Mouse (Mus musculus): ENCODE results near the gene Stmn3. TPM values are rescaled to one million over a fixed set of nuclear protein-coding genes. Genes with fewer than 3 reads are reported as not detected.

The Stmn3 gene
- polyA plus RNA-seq, 2 experiments from 2014 or later = not detected

DNA sequence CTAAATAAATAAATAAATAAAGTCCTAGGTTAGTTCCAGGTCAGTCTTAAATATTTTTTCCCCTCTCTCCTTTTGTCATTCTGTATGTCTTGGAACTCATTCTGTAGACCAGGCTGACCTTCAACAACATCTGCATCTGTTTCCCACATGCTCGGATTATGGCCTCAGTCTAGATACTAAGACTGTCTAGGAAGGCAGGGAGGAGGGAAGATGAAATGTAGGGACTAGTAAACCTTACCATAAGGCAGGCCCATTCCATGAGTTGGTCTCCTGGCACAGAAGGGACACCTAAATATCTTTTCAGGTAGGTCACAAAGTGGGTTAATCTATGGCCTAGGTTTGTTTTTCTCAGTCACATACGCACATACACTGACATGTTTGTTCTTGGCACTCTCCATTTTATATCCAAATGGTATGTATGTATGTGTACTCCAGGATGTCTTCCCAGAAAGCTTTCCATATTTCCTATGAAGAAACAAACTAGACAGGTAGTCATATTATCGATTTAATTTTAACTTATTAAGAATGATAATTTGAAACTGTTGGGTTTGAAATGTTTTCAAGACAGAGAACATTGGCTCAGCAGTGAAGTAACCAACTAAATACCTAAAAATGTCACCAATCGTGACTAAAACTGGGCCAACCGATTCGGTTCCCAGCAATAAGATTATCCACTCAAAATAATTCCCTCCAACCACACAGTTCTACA is 27.5 kb downstream of the Stmn3 start:
- no peak for ATAC-seq

DNA sequence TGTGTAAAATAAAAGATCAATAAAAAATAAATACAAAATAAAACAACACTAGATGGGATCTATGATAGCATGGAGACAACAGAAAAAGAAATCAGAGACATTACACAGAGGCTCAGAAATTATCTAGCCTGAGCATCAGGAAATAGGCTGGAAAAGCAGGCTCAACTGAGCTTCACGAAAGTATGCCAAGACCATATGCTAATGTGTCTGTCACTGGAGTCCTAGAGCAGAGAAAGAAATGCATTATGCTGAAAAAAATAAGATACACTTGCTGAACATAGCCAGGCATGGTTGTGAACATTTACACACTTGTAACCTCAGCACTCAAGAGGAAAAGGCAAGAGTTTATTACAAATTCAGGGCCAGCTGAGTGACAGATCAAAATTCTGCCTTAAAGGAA is 34.3 kb downstream of the Stmn3 start:
- ATAC-seq = no peak

DNA sequence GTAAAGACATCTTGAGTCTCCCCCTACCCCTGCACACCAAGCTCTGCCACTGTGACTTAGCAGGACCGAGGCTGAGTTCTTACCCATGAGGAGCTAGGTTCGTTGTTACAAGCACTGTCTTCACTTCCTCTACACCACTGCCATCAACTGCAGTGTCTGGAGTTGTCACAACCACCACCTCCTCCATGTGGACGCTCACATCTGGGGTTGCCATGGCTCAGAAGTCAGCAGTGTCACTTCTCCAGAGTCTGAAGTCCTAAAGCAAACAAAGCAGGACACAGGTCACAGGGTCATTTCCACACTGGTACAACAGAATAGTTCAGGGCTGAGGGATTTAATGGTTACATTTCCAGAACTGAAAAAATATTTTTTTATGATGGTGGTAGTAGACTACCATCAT is 36.4 kb downstream of the Stmn3 start:
- no peak for ATAC-seq

DNA sequence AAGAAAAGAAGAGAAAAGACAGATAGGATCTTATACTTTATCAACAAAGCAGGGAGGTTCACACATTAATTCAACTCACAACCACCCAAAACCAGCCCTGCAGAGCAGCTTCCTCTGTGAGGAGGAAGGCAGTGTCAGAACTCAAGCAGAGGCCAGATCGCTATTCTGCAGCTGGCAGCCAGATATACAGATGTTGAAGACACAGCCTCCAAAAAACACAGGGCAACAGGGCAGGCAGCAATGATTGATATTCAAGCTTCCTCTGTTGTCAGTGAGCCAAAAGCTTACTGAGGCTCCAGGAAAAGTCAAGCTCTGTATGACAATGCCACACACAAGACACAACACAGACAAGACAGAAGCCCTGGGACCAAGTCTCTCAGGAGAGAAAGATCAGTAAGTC is 37.5 kb downstream of the Stmn3 start:
- ATAC-seq = no peak

DNA sequence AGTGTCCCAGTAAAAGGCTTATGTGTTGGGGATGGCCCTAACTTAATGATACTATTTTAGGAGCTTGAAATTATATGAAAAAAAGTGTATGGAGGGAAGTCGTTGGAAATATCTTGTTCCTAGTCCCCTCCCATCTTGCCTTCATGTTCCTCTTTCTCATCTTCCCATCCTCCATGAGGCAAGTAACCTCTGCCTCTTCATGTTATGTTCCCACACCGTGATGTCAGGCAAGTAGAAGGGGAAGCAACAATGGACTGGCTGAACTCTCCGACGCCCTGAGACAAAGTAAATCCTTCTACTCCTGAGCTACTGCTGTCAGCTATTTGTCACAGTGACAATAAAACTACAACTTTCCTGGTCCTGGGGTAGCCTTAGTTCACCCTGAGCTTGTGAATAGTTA is 39.7 kb downstream of the Stmn3 start:
- no peak for ATAC-seq

DNA sequence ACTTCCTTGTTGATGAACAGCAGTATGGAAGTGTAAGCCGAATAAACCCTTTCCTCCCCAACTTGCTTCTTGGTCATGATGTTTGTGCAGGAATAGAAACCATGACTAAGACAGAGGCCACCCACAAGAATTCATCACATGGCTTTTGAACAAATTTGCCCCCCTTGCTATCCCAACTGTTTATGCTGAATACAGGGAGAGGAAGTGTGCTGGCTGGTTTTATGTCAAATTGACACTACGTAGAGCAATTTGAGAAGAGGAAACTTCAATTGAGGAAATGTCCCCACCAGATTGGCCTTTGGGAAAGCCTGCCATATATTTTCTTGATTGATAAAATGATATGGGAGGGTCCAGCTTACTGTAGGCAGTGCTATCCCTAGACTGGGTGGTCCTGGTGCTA is 40.5 kb downstream of the Stmn3 start:
- ATAC-seq = no peak

DNA sequence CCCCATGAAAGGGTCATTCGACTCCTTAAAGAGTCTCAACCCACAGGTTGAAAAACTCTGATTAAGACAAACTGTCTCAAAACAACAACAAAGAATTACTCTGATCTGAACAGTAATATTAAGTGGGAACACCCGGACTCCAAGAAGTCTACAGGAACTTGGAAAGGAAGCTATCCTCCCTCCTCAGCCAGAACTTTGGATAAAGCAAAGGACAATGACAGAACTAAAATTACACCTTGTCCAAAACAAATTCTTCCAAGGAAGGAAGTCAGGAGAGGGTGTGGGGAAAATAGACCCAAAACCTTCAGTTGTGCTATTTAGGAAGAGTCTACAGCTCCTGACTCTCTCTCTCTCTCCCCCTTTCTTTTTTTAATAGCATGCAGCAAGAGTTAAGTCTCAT is 42.2 kb downstream of the Stmn3 start:
- no peak for ATAC-seq

DNA sequence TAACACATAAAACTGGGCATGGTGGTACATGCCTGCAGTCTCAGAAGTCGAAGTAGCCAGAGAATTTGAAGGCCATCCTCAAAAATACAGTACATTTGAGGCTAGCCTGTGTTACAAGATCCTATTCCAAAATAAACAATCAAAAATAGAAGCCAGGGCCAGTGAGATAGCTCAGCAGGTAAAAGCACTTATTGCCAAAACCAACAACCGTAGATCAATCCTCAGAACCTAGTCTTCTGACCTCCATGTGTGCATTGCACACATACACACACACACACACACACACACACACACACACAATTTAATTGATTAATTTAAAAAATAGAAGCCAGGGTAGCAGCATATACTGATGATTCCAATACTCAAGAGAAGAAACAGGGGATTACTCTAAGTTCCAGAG is 47.5 kb downstream of the Stmn3 start:
- ATAC-seq = no peak

Other genes with a start within 250 kb of the Stmn3 start
- not detected for gene Kcnq2, start 179.2 kb downstream of the Stmn3 start, polyA plus RNA-seq (2017; shearing (Covaris generic))
- gene Eef1a2, start 157.5 kb downstream of the Stmn3 start, polyA plus RNA-seq (2017; shearing (Covaris generic)) = not detected
- 100 to 1,000 TPM; 138 to 145 TPM for gene Ppdpf, start 127.3 kb downstream of the Stmn3 start, polyA plus RNA-seq (2017; shearing (Covaris generic))
- gene Ptk6, start 111.7 kb downstream of the Stmn3 start, polyA plus RNA-seq (2017; shearing (Covaris generic)) = under 1 TPM in 1 of 2 experiments, not detected in 1; 0.08 TPM
- under 1 TPM; 0.42 to 0.70 TPM for gene Srms, start 101.3 kb downstream of the Stmn3 start, polyA plus RNA-seq (2017; shearing (Covaris generic))
- gene Fndc11, start 94.5 kb downstream of the Stmn3 start, polyA plus RNA-seq (2017; shearing (Covaris generic)) = 1 to 10 TPM in 1 of 2 experiments, not detected in 1; 1.3 TPM
- 10 to 100 TPM; 19.7 to 25.9 TPM for gene Helz2, start 72.5 kb downstream of the Stmn3 start, polyA plus RNA-seq (2017; shearing (Covaris generic))
- 1 to 10 TPM; 9.5 to 9.7 TPM for gene Gmeb2, start 26.5 kb downstream of the Stmn3 start, polyA plus RNA-seq (2017; shearing (Covaris generic))
- 10 to 100 TPM; 42.4 to 44.3 TPM for gene Rtel1, start 5.2 kb upstream of the Stmn3 start, polyA plus RNA-seq (2017; shearing (Covaris generic))
- gene Zgpat, start 50.4 kb upstream of the Stmn3 start, polyA plus RNA-seq (2017; shearing (Covaris generic)) = 10 to 100 TPM; 16.4 to 23.4 TPM
- gene Arfrp1, start 50.9 kb upstream of the Stmn3 start, polyA plus RNA-seq (2017; shearing (Covaris generic)) = 10 to 100 TPM; 67.6 to 76.2 TPM
- gene Lime1, start 65.6 kb upstream of the Stmn3 start, polyA plus RNA-seq (2017; shearing (Covaris generic)) = 100 to 1,000 TPM; 302 to 371 TPM
- gene Zbtb46, start 144.9 kb upstream of the Stmn3 start, polyA plus RNA-seq (2017; shearing (Covaris generic)) = 1 to 10 TPM; 3.4 to 4.3 TPM
- gene Abhd16b, start 178.7 kb upstream of the Stmn3 start, polyA plus RNA-seq (2017; shearing (Covaris generic)) = not detected
- 100 to 1,000 TPM; 108 to 109 TPM for gene Tpd52l2, start 182.6 kb upstream of the Stmn3 start, polyA plus RNA-seq (2017; shearing (Covaris generic))
- 10 to 100 TPM; 39.4 to 46.7 TPM for gene Dnajc5, start 206.0 kb upstream of the Stmn3 start, polyA plus RNA-seq (2017; shearing (Covaris generic))

Data from CD4-positive, CD25-positive, alpha-beta regulatory T cell, adult 4 months (primary cell).